Mouse (Mus musculus) heart, embryonic 13.5 days (tissue): ENCODE measurements at regions not wholly inside any gene's neighbourhood (a gene's known extent, or its start where the extent isn't known, plus 50 kb on each side); places are given as distances from the start of the nearest gene placed in this dataset.

Source experiments
- ATAC-seq: fragments of 200-750 bp; cut with Nextera tagmentation; 2 replicates; pipeline ENCODE4 v1.8.0; 2017; ENCODE audit warnings: moderate TSS enrichment; ENCODE audit not compliant: insufficient number of reproducible peaks, low FRiP score, low TSS enrichment; ENCODE audit errors: extremely low read depth
- H3K27ac ChIP-seq: fragments of 300-500 bp; sonication (generic); replicated peaks from 2 replicates; pipeline ENCODE4 v1.5.1; 2015; ENCODE audit warnings: moderate library complexity, mild to moderate bottlenecking, inconsistent platforms
- H3K27me3 ChIP-seq: fragments of 300-500 bp; sonication (generic); replicated peaks from 2 replicates; pipeline ENCODE4 v1.6.1; 2015; ENCODE audit warnings: mild to moderate bottlenecking, inconsistent platforms
- H3K36me3 ChIP-seq: fragments of 300-500 bp; sonication (generic); 2 replicates; pipeline ENCODE4 v1.6.1; 2015; ENCODE audit warnings: mild to moderate bottlenecking, inconsistent platforms
- H3K4me1 ChIP-seq: fragments of 300-500 bp; sonication (generic); 2 replicates; pipeline ENCODE4 v1.6.1; 2015; ENCODE audit warnings: inconsistent platforms
- H3K4me2 ChIP-seq: fragments of 300-500 bp; sonication (generic); 2 replicates; pipeline ENCODE4 v1.6.1; 2015; ENCODE audit warnings: inconsistent platforms, mild to moderate bottlenecking, moderate library complexity
- H3K4me3 ChIP-seq: fragments of 300-500 bp; sonication (generic); 2 replicates; pipeline ENCODE4 v1.5.1; 2015; ENCODE audit warnings: moderate library complexity, mild to moderate bottlenecking, inconsistent platforms
- H3K9ac ChIP-seq: fragments of 300-500 bp; sonication (generic); 2 replicates; pipeline ENCODE4 v1.6.1; 2015; ENCODE audit warnings: inconsistent platforms, mild to moderate bottlenecking, moderate library complexity
- H3K9me3 ChIP-seq: fragments of 300-500 bp; sonication (generic); 2 replicates; pipeline ENCODE4 v1.6.1; 2016; ENCODE audit warnings: inconsistent platforms
- WGBS: fragments of 180-500 bp; shearing (Covaris S2); methylation state at CpG from one replicate; pipeline ENCODE4 v1.1.7; 2015; ENCODE audit warnings: mixed read lengths; 5-methylcytosine and 5-hydroxymethylcytosine counted together

DNA sequence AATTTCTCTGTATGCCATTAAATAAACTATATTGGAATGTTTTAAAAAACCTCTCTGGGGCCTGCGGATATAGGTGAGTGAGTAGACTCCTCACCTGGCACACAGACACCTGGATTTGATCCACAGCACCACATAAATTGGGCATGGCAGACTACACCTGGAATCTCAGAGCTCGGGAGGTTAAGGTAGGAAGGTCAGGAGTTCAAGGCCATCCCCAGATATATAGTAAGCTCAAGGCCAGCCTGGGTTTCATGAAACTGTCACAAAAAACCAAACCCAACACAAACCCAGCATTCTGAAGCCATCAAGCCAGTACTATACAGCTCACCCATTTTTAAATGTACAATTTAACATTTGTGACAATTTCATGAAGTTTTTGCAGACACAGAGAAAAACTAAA is 266.6 kb upstream of the Cxcr4 start:
- H3K36me3 ChIP-seq, result no peaks in the 10 kb centered on the region
- H3K9me3 ChIP-seq, result no peaks in the 10 kb centered on the region
- 0 out of 2 replicates have a peak, but pooled peaks cover 3% of the 10 kb centered on the region for H3K27me3 ChIP-seq
- no peak overlapping the region for H3K4me3 ChIP-seq
- no peak overlapping the region for H3K27ac ChIP-seq
- no peaks in the 10 kb centered on the region for H3K4me1 ChIP-seq
- no peak overlapping the region for H3K4me2 ChIP-seq
- 71% methylated on average over 2 of the region's 2 CpGs for WGBS
- no peak overlapping the region for H3K9ac ChIP-seq
- no peak for ATAC-seq

DNA sequence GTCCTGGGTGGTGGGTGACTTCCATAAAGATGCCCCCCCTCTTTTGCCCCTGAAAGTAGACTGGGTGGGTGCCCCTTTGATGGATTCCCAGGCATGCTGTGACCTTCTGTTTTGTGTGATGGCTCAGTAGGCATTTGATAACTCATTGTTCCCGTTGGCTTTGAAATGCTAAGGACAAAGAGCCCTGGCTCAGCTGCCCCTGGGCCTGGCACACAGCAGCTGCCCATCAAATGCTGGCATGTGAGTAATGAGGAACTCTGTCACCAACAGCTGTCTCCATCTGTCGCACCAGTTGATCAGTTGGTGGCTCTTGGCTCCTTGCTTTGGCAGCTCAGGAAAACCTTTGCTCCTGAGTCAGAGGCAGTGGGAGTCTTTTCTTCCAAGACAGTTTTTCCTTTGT is 264.8 kb upstream of the Cxcr4 start:
- Histone ChIP-seq H3K27ac (no peak overlapping the region), H3K4me1 (no peaks in the 10 kb centered on the region), H3K4me3 (no peak overlapping the region), H3K9ac (no peak overlapping the region), H3K9me3 (no peaks in the 10 kb centered on the region), H3K4me2 (no peak overlapping the region), H3K36me3 (no peaks in the 10 kb centered on the region), H3K27me3 (0 out of 2 replicates have a peak, but pooled peaks cover 3% of the 10 kb centered on the region)
- no peak for ATAC-seq
- WGBS, result 48% methylated on average over 2 of the region's 2 CpGs

GRCm38 (mm10) chr1:128854649-128855048 is 262.6 kb upstream of the Cxcr4 start:
- Histone ChIP-seq H3K4me2 (no peak overlapping the region), H3K9ac (no peak overlapping the region), H3K9me3 (no peaks in the 10 kb centered on the region), H3K4me3 (no peak overlapping the region), H3K27ac (no peak overlapping the region), H3K36me3 (no peaks in the 10 kb centered on the region), H3K27me3 (no peaks in the 10 kb centered on the region), H3K4me1 (no peaks in the 10 kb centered on the region)
- ATAC-seq, result no peak
- 56% methylated on average over 9 of the region's 9 CpGs for WGBS

DNA sequence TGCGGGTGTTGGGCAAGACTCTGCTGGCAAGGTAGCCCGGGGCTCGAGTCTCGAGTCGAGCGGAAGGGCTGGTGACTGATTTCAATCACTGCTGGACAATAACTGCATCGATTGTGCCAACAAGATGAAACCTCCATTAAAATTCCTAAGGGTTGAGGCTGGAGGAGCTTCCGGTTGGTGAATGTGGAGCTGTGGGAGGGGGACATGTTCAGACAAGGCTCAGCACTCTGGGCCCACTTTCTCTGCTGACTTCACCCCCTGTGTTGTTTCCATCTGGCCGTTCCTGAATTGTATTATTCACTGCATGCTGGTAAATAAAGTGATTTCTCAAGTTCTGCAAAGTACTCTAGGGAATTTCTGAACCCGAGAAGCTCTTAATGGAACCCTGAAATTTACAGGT is 261.2 kb upstream of the Cxcr4 start:
- H3K9ac ChIP-seq, result no peak overlapping the region
- WGBS, result 89% methylated on average over 10 of the region's 10 CpGs
- H3K27ac ChIP-seq, result no peak overlapping the region
- no peaks in the 10 kb centered on the region for H3K4me1 ChIP-seq
- no peak overlapping the region for H3K4me2 ChIP-seq
- no peak for ATAC-seq
- H3K4me3 ChIP-seq, result no peak overlapping the region
- H3K36me3 ChIP-seq, result no peaks in the 10 kb centered on the region
- H3K27me3 ChIP-seq, result no peaks in the 10 kb centered on the region
- H3K9me3 ChIP-seq, result no peaks in the 10 kb centered on the region

DNA sequence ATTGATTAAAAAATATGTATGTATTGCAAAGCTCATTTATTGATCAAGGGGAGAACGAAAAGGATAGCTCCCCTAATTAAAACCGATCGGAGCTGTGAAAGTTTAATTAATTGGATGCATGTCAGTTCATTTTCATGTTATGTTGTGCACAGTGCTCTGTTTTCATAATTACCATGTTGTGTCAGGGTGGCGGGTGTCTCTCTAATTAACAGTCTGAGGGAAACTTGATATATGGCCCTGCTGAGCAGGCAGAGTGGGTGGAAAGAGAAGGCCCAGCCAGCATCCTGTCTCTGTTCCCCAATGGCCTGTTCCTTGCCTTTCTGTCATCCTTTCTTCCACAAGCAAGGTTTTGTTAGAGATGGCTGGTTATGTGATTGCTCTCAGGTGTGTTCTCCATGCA is 245.3 kb upstream of the Cxcr4 start:
- ATAC-seq, result no peak
- no peak overlapping the region for H3K27ac ChIP-seq
- 87% methylated on average over 4 of the region's 4 CpGs for WGBS
- H3K4me2 ChIP-seq, result no peak overlapping the region
- H3K4me3 ChIP-seq, result no peak overlapping the region
- H3K9ac ChIP-seq, result no peak overlapping the region
- H3K27me3 ChIP-seq, result no peaks in the 10 kb centered on the region
- H3K4me1 ChIP-seq, result no peaks in the 10 kb centered on the region
- H3K9me3 ChIP-seq, result no peaks in the 10 kb centered on the region
- H3K36me3 ChIP-seq, result no peaks in the 10 kb centered on the region

DNA sequence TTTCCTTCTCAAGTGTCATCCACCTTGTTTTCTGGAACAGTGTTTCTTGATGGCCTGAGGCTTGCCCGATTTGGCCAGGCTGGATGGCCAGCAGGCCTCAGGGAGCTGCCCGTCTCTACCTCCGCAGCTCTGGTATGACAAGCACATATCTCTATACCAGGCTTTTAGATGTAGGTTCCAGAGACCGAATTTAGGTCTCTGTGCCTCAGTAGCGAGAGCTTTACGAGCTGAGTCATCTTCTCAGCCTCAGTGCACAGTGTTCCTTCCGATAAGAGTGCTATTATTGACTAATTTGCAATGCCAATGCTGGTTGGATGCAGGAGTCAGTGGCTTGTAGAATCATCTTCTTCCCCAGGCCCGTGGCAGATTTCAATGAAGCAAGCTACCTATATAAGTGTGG is 243.4 kb upstream of the Cxcr4 start:
- Histone ChIP-seq H3K36me3 (no peaks in the 10 kb centered on the region), H3K9me3 (no peaks in the 10 kb centered on the region), H3K9ac (no peak overlapping the region), H3K4me1 (no peaks in the 10 kb centered on the region), H3K4me3 (no peak overlapping the region), H3K27me3 (0 out of 2 replicates have a peak, but pooled peaks cover 2% of the 10 kb centered on the region), H3K27ac (no peak overlapping the region), H3K4me2 (no peak overlapping the region)
- 83% methylated on average over 8 of the region's 8 CpGs for WGBS
- ATAC-seq, result no peak

DNA sequence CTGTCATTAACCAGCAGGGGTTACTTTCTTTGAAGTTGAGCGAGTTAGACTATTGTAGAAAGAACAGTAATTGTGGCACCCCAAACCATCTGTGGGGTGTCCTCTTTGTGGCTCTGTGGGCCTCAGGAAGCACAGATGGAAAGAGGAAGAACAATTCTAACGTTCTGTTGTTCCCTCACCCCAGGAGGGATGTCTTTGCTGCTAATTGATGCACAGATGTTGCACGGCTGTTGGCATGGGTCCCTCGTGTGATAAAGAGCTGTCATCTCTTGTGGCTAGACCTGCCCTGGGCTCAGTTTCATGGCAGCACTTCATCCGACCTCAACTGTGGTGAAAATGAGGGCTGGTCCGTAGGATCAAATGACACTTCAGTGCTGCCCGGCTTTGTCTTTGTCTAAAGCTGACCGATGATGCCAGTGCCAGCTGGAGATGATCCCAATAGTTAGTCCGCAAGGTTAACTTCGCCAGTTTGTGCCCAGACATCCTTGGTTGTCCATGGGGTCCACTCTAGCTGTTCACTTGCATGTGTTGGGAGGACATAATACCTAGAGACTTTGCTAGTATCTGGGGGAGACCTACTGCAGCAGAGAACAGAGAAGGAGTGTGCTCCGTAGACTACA is 241.1 kb upstream of the Cxcr4 start:
- Histone ChIP-seq H3K27me3 (0 out of 2 replicates have a peak, but pooled peaks cover 2% of the 10 kb centered on the region), H3K4me3 (no peak overlapping the region), H3K9me3 (no peaks in the 10 kb centered on the region), H3K9ac (no peak overlapping the region), H3K4me1 (no peaks in the 10 kb centered on the region), H3K4me2 (no peak overlapping the region), H3K36me3 (no peaks in the 10 kb centered on the region), H3K27ac (no peak overlapping the region)
- WGBS, result 35% methylated on average over 11 of the region's 11 CpGs
- ATAC-seq, result no peak

DNA sequence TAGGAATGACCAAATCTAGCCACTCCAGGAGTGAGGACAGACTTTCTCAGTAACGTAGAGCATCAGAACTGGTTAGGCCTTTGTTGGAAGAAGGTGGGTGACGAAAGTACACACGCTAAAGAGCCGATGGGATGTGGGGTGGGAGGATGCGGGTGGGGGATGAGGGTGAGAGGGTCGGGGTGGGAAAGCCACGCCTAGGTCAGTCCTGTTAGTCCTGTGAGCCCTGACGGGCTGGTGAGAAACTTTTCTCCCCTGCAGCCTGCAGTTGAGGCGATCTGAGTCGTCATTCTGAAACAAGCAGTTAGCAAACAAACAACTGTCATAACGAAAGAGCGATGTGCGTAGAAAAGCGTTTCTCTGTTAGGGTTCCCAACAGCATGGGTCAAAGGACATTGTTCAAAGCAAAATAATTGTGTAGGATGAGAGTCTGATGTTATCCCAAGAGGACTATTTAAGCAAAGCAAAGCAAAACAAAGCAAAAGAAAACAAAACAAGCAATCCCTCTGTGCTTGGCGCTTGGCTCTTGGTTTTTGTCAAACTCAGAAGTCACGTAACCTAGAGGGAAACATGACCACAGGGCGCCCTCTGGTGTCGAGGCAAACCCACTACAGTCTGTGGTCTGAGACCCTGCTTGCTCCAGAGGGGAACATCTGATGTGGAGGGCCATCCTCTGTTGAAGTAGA is 240.2 kb upstream of the Cxcr4 start:
- Histone ChIP-seq H3K9me3 (no peaks in the 10 kb centered on the region), H3K27ac (no peak overlapping the region), H3K4me1 (no peaks in the 10 kb centered on the region), H3K27me3 (0 out of 2 replicates have a peak, but pooled peaks cover 2% of the 10 kb centered on the region), H3K4me2 (peak overlapping the region; percentile 73), H3K4me3 (peak overlapping the region; percentile 52), H3K36me3 (no peaks in the 10 kb centered on the region), H3K9ac (peak overlapping the region; percentile 80)
- WGBS, result 22% methylated on average over 18 of the region's 18 CpGs
- no peak for ATAC-seq

DNA sequence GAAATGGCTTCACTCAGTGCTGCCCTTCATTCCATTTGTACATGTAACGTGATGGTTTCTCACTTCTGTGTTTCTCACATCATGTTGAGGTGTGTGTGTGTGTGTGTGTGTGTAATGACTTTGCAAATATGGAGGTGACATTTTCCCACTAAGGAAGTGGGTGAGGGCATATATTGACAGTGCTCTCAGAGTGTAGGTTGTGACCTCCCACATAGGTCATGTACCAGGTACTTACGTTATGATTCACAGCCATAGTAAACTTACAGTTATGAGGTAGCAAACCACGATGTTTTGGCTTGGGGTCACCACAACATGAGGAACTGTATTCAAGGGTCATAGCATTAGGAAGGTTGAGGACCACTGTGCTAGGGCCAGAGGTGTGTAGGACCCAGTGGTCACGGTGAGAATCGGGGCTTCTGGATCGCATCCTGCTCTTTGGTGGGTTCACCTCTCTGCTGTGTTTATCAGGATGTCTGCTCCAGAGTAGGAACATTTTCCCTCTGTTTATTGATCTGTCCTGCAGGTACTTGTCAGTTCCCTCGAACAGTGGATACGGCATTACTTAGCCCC is 238.7 kb upstream of the Cxcr4 start:
- Histone ChIP-seq H3K9ac (no peak overlapping the region), H3K36me3 (no peaks in the 10 kb centered on the region), H3K27me3 (0 out of 2 replicates have a peak, but pooled peaks cover 2% of the 10 kb centered on the region), H3K27ac (no peak overlapping the region), H3K9me3 (no peaks in the 10 kb centered on the region), H3K4me2 (no peak overlapping the region), H3K4me1 (no peaks in the 10 kb centered on the region), H3K4me3 (no peak overlapping the region)
- WGBS, result 74% methylated on average over 8 of the region's 8 CpGs
- no peak for ATAC-seq

- Histone ChIP-seq H3K9ac (no peak overlapping the region), H3K4me1 (no peaks in the 10 kb centered on the region), H3K4me3 (no peak overlapping the region), H3K4me2 (no peak overlapping the region), H3K9me3 (no peaks in the 10 kb centered on the region), H3K27ac (no peak overlapping the region), H3K36me3 (no peaks in the 10 kb centered on the region), H3K27me3 (peaks cover 8% of the 10 kb centered on the region; the same call in 1 of the 2 replicates)
- no peak for ATAC-seq
- WGBS, result 49% methylated on average over 2 of the region's 2 CpGs
Observed at GRCm38 (mm10) chr1:128829536-128829935, 237.4 kb upstream of the Cxcr4 start.

GRCm38 (mm10) chr1:128826419-128826818 is 234.3 kb upstream of the Cxcr4 start:
- Histone ChIP-seq H3K36me3 (no peaks in the 10 kb centered on the region), H3K9me3 (no peaks in the 10 kb centered on the region), H3K9ac (no peak overlapping the region), H3K27me3 (peaks cover 8% of the 10 kb centered on the region; the same call in 1 of the 2 replicates), H3K27ac (no peak overlapping the region), H3K4me2 (no peak overlapping the region), H3K4me3 (no peak overlapping the region), H3K4me1 (0 out of 2 replicates have a peak, but pooled peaks cover 3% of the 10 kb centered on the region)
- ATAC-seq, result no peak
- 81% methylated on average over 11 of the region's 11 CpGs for WGBS
